ENCODE assay signal across 19 mouse cellular contexts in the genomic region with DNA sequence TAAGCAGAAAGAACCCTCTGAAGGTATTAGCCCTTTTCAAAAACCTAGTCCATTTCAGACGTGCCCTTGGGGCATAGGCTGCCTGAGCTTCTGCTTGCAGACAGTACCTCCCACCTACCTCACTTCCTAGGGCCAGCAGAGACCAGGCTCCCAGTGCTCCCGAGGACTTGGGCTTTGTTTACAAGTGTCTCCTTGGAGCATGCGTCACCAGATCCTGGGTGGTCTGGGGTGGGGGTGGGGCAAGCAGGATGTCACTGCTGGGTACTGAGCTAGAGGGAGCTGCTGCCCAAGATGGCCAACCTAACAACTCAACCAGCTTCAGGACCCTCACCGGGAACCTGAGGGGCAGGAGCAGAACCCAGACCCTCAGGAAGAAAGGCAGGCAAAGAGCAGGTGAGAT.
DNase-seq lines count a peak whose midpoint lies in the region; ATAC-seq and TF ChIP-seq lines count a peak whose summit lies in the region.
"Had no signal": no experiment of that assay in that cellular context is flagged by ENCODE, and none has a peak within 500 bp of the region (broad histone marks: within the 10 kb centered on the region; RNA-seq: fewer than 3 reads in every experiment).

No protein-coding gene starts in this region.

- no peak; the same call in 1 of the 2 replicates for TF ChIP-seq CTCF in kidney, postnatal 0 days (IDR thresholded peaks at IDR 0.05; ENCODE audit: low read depth)

- H3K27ac ChIP-seq in heart, embryonic 10.5 days = peak overlapping the region; percentile 65
- H3K27ac ChIP-seq in kidney, postnatal 0 days = no peak overlapping the region
- H3K27ac ChIP-seq in embryonic facial prominence, embryonic 10.5 days (replicated peaks) = no peak overlapping the region
- no peak overlapping the region for H3K27ac ChIP-seq in liver, embryonic 11.5 days (ENCODE audit: low read depth, low read length)
- H3K27ac ChIP-seq: embryonic facial prominence, embryonic 13.5 days; forebrain, embryonic 12.5 days had no signal

- 24% methylated on average over 4 of the region's 4 CpGs for WGBS in heart, embryonic 10.5 days
- WGBS in kidney, postnatal 0 days = 24% methylated on average over 4 of the region's 4 CpGs
- 29% methylated on average over 4 of the region's 4 CpGs for WGBS in embryonic facial prominence, embryonic 10.5 days
- 37% methylated on average over 4 of the region's 4 CpGs for WGBS in liver, embryonic 11.5 days

- H3K36me3 ChIP-seq in heart, embryonic 10.5 days = peaks cover 36% of the 10 kb centered on the region
- peaks cover 22% of the 10 kb centered on the region; the same call in 1 of the 2 replicates for H3K36me3 ChIP-seq in kidney, postnatal 0 days (ENCODE audit: insufficient read depth, low read length)
- peaks cover 33% of the 10 kb centered on the region for H3K36me3 ChIP-seq in embryonic facial prominence, embryonic 10.5 days (replicated peaks)
- H3K36me3 ChIP-seq in liver, embryonic 11.5 days (ENCODE audit: control insufficient read depth, insufficient read depth, low read length) = peaks cover 5% of the 10 kb centered on the region; the same call in 1 of the 2 replicates

- H3K4me3 ChIP-seq in heart, embryonic 10.5 days = no peak overlapping the region
- H3K4me3 ChIP-seq in kidney, postnatal 0 days (replicated peaks; ENCODE audit: low read depth, low read length) = no peak overlapping the region
- H3K4me3 ChIP-seq in embryonic facial prominence, embryonic 10.5 days = no peak overlapping the region
- H3K4me3 ChIP-seq in liver, embryonic 11.5 days (ENCODE audit: low read depth, low read length) = no peak overlapping the region
- H3K4me3 ChIP-seq: embryonic facial prominence, embryonic 13.5 days; forebrain, embryonic 12.5 days had no signal

- no peak overlapping the region for H3K9ac ChIP-seq in kidney, postnatal 0 days (ENCODE audit: low read depth, low read length)
- H3K9ac ChIP-seq in liver, embryonic 11.5 days (ENCODE audit: low read depth, low read length) = no peak overlapping the region
- H3K9ac ChIP-seq: embryonic facial prominence, embryonic 13.5 days; forebrain, embryonic 12.5 days had no signal

- DNase-seq in heart, embryonic 10.5 days (ENCODE audit: low spot score) = peak; percentile 80
- DNase-seq in heart, adult 11 months = no peak
- peak; percentile 37 for DNase-seq in kidney, postnatal 0 days (ENCODE audit: low spot score)
- DNase-seq in kidney, adult 18-20 months = no peak
- DNase-seq in embryonic facial prominence, embryonic 10.5 days (ENCODE audit: low spot score) = peak; percentile 58
- DNase-seq in retina, postnatal 1 day = peak; percentile 85
- DNase-seq in liver, embryonic 11.5 days (ENCODE audit: low spot score) = no peak
- DNase-seq: adrenal gland, adult 8-10 months; B cell, adult 2 months; cerebellum, adult 8-10 months; gastrocnemius, postnatal 14 days; heart, postnatal 14 days; layer of hippocampus, adult 9-11 months; left cerebral cortex, postnatal 4 days; thymus, adult 2 months had no signal

- no peaks in the 10 kb centered on the region for H3K9me3 ChIP-seq in heart, embryonic 10.5 days
- H3K9me3 ChIP-seq in kidney, postnatal 0 days (replicated peaks; ENCODE audit: low read length) = no peaks in the 10 kb centered on the region
- no peaks in the 10 kb centered on the region for H3K9me3 ChIP-seq in embryonic facial prominence, embryonic 10.5 days
- no peaks in the 10 kb centered on the region for H3K9me3 ChIP-seq in liver, embryonic 11.5 days (ENCODE audit: control insufficient read depth, low read length)
- H3K9me3 ChIP-seq: embryonic facial prominence, embryonic 13.5 days; forebrain, embryonic 12.5 days had no signal

- H3K4me2 ChIP-seq in kidney, postnatal 0 days (ENCODE audit: low read length) = no peak overlapping the region
- no peak overlapping the region for H3K4me2 ChIP-seq in liver, embryonic 11.5 days
- H3K4me2 ChIP-seq: embryonic facial prominence, embryonic 13.5 days; forebrain, embryonic 12.5 days had no signal

- no peaks in the 10 kb centered on the region for H3K27me3 ChIP-seq in heart, embryonic 10.5 days (ENCODE audit: insufficient read depth, poor library complexity, severe bottlenecking)
- no peaks in the 10 kb centered on the region for H3K27me3 ChIP-seq in kidney, postnatal 0 days (ENCODE audit: insufficient read depth, low read length)
- no peaks in the 10 kb centered on the region; the same call in 1 of the 2 replicates for H3K27me3 ChIP-seq in embryonic facial prominence, embryonic 10.5 days (replicated peaks; ENCODE audit: low read depth, poor library complexity, severe bottlenecking)
- H3K27me3 ChIP-seq in liver, embryonic 11.5 days (replicated peaks; ENCODE audit: control insufficient read depth, insufficient read depth, low read length) = no peaks in the 10 kb centered on the region
- H3K27me3 ChIP-seq: embryonic facial prominence, embryonic 13.5 days had no signal

- peaks cover 78% of the 10 kb centered on the region for H3K4me1 ChIP-seq in heart, embryonic 10.5 days
- H3K4me1 ChIP-seq in kidney, postnatal 0 days (replicated peaks; ENCODE audit: insufficient read depth, low read length) = peaks cover 4% of the 10 kb centered on the region; the same call in 1 of the 2 replicates
- peaks cover 36% of the 10 kb centered on the region for H3K4me1 ChIP-seq in embryonic facial prominence, embryonic 10.5 days
- peaks cover 5% of the 10 kb centered on the region; the same call in 1 of the 2 replicates for H3K4me1 ChIP-seq in liver, embryonic 11.5 days (replicated peaks; ENCODE audit: control insufficient read depth, insufficient read depth, low read length)

- ATAC-seq in kidney, postnatal 0 days (replicated peaks; ENCODE audit: low FRiP score, low read depth) = peak; percentile 52; the same call in 1 of the 2 replicates
- ATAC-seq in granulocyte monocyte progenitor cell, adult 5-6 weeks (replicated peaks; ENCODE audit: poor library complexity, severe bottlenecking) = no peak
- no peak for ATAC-seq in liver, embryonic 11.5 days (replicated peaks; ENCODE audit: low FRiP score)
- ATAC-seq: inflammation-experienced regulatory T-cells, adult 6 months had no signal

Comparison
In these comparisons a context has a peak if more than half of its experiments do, and no peak if none do; other contexts are left out.
1. DNase-seq: peak in heart, embryonic 10.5 days (single experiment), kidney, postnatal 0 days (single experiment), embryonic facial prominence, embryonic 10.5 days (single experiment) and retina, postnatal 1 day (single experiment); none in heart, adult 11 months (single experiment), kidney, adult 18-20 months (single experiment) and liver, embryonic 11.5 days (single experiment).